Mouse (Mus musculus) liver, postnatal 0 days (tissue): ENCODE measurements at regions not wholly inside any gene's neighbourhood (a gene's known extent, or its start where the extent isn't known, plus 50 kb on each side); places are given as distances from the start of the nearest gene placed in this dataset.

ENCODE experiments used
- ATAC-seq: fragments of 200-750 bp; cut with Nextera tagmentation; 2 replicates; pipeline ENCODE4 v1.8.0; 2017; ENCODE audit warnings: mild to moderate bottlenecking, moderate library complexity
- DNase-seq: peaks from one replicate; pipeline ENCODE4 v3.0.0-alpha.2; 2016
- H3K27ac ChIP-seq: fragments of 300-500 bp; sonication (generic); 2 replicates; pipeline ENCODE4 v1.5.1; 2014; ENCODE audit warnings: antibody characterized with exemption, moderate library complexity, mild to moderate bottlenecking, low read depth
- H3K27me3 ChIP-seq: fragments of 300-500 bp; sonication (generic); 2 replicates; pipeline ENCODE4 v1.6.1; 2014; ENCODE audit warnings: low read length, control low read depth, mixed read lengths; ENCODE audit not compliant: insufficient read depth
- H3K36me3 ChIP-seq: fragments of 300-500 bp; sonication (generic); replicated peaks from 2 replicates; pipeline ENCODE4 v1.6.1; 2014; ENCODE audit warnings: mild to moderate bottlenecking, control low read depth, low read length, moderate library complexity, mixed read lengths; ENCODE audit not compliant: insufficient read depth
- H3K4me1 ChIP-seq: fragments of 300-500 bp; sonication (generic); 2 replicates; pipeline ENCODE4 v1.6.1; 2014; ENCODE audit warnings: antibody characterized with exemption, mild to moderate bottlenecking, control low read depth; ENCODE audit not compliant: insufficient read depth
- H3K4me2 ChIP-seq: fragments of 300-500 bp; sonication (generic); 2 replicates; pipeline ENCODE4 v1.6.1; 2014; ENCODE audit warnings: low read depth, mild to moderate bottlenecking, low read length, moderate library complexity, mixed read lengths
- H3K4me3 ChIP-seq: fragments of 300-500 bp; sonication (generic); 2 replicates; pipeline ENCODE4 v1.5.1; 2014; ENCODE audit warnings: low read depth, low read length
- H3K9ac ChIP-seq: fragments of 300-500 bp; sonication (generic); replicated peaks from 2 replicates; pipeline ENCODE4 v1.6.1; 2014; ENCODE audit warnings: mild to moderate bottlenecking, moderate library complexity
- H3K9me3 ChIP-seq: fragments of 300-500 bp; sonication (generic); 2 replicates; pipeline ENCODE4 v1.6.1; 2016; ENCODE audit warnings: mild to moderate bottlenecking, control low read depth, low read length, mixed read lengths
- CTCF ChIP-seq: sonication (generic); IDR thresholded peaks from 2 replicates; pipeline ENCODE4 v1.5.1; 2016; ENCODE audit warnings: antibody characterized with exemption, low read depth
- EP300 ChIP-seq: IDR thresholded peaks from 2 replicates; pipeline ENCODE4 v1.6.1; 2016; ENCODE audit warnings: antibody characterized with exemption, low read depth, mild to moderate bottlenecking
- WGBS: fragments of 180-500 bp; shearing (Covaris S2); extraction: QIAGEN DNeasy Blood & Tissue Kit; methylation state at CpG from one replicate; pipeline ENCODE4 v1.1.7; 2014; ENCODE audit not compliant: insufficient replicate concordance; 5-methylcytosine and 5-hydroxymethylcytosine counted together

- H3K4me2 ChIP-seq: no peak overlapping the region
- H3K4me1 ChIP-seq: no peaks in the 10 kb centered on the region
- H3K27me3 ChIP-seq: no peaks in the 10 kb centered on the region
- H3K4me3 ChIP-seq: no peak overlapping the region
- H3K27ac ChIP-seq: no peak overlapping the region
- no peaks in the 10 kb centered on the region for H3K9me3 ChIP-seq
- no peak for ATAC-seq
- no peaks in the 10 kb centered on the region for H3K36me3 ChIP-seq
- WGBS: 71% methylated on average over 5 of the region's 5 CpGs
- TF ChIP-seq EP300: no peak
- TF ChIP-seq CTCF: no peak
- DNase-seq: no peak
- no peak overlapping the region for H3K9ac ChIP-seq
Observed at GRCm38 (mm10) chr7:73286244-73286643, 89.1 kb upstream of the Rgma start.

DNA sequence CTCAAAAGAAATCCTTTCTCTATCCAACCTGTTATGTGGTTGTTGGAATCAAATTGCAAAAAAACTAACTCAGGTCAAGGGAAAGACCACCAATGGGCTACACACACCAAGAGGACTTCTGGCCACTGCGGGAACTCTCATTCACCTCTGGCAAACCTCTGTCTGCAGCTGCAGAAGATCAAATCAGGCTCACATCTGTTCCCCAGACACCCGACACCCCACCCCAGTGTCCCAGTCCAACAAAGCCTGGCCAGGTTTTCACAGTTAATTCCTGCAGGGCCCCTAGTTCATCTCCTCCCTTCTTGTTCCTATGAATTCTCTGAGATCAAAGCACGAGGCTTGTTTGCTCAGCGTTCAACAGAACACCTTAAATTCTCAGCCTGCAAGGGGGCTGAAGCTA is 82.0 kb upstream of the Rgma start:
- Histone ChIP-seq H3K27me3 (no peaks in the 10 kb centered on the region), H3K9ac (no peak overlapping the region), H3K36me3 (no peaks in the 10 kb centered on the region), H3K27ac (no peak overlapping the region), H3K4me1 (no peaks in the 10 kb centered on the region), H3K4me2 (no peak overlapping the region), H3K9me3 (no peaks in the 10 kb centered on the region), H3K4me3 (no peak overlapping the region)
- DNase-seq (no peak), ATAC-seq (no peak)
- WGBS: 43% methylated on average over 4 of the region's 4 CpGs
- no peak for TF ChIP-seq EP300
- TF ChIP-seq CTCF: no peak

DNA sequence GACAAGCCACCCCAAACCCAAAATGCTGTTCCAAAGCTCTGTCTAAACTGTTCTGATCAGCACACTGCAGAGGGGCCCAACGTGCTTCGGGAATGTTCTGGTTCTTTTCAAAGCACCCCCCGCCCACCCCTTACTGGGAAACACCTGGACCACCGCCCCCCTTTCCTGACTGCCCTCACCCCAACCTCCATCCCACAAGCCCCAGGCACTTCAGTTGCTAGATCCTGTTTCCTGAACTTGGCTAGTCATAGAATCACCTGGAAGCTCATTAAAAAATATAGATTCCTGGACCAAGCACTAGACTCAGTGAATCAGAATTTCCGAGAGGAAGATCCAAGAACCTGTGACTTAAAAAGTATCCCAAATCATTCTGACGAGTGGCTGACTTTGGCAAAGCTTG is 80.9 kb upstream of the Rgma start:
- WGBS: 67% methylated on average over 6 of the region's 6 CpGs
- Histone ChIP-seq H3K27me3 (no peaks in the 10 kb centered on the region), H3K4me1 (no peaks in the 10 kb centered on the region), H3K9me3 (no peaks in the 10 kb centered on the region), H3K9ac (no peak overlapping the region), H3K36me3 (no peaks in the 10 kb centered on the region), H3K4me2 (no peak overlapping the region), H3K27ac (no peak overlapping the region), H3K4me3 (no peak overlapping the region)
- DNase-seq: no peak
- ATAC-seq: no peak
- TF ChIP-seq CTCF (no peak), EP300 (no peak)

DNA sequence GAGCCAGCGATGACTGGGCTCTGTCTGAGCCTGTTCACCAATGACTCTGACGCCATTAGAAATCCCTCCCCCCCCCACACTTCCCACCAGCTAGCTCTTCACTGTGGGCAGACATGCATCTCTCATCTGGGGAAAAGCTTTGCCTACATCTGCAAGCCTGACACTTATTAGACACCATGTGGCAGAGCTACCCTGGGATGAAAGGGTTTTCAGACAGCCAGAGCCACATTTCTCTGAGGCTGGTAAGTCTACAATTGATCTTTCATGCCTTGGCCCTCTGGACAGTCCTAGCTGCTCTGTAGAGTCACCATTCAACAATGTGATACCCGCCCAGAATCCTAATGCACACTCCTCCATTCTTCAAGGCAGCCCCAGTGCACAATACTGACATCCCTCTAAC is 72.8 kb upstream of the Rgma start:
- no peak overlapping the region for H3K9ac ChIP-seq
- no peak overlapping the region for H3K4me3 ChIP-seq
- no peak for TF ChIP-seq CTCF
- no peak for TF ChIP-seq EP300
- H3K4me1 ChIP-seq: no peaks in the 10 kb centered on the region
- DNase-seq: no peak
- 56% methylated on average over 3 of the region's 3 CpGs for WGBS
- H3K4me2 ChIP-seq: no peak overlapping the region
- H3K9me3 ChIP-seq: no peaks in the 10 kb centered on the region
- 0 out of 2 replicates have a peak, but pooled peaks cover 4% of the 10 kb centered on the region for H3K27me3 ChIP-seq
- H3K27ac ChIP-seq: no peak overlapping the region
- ATAC-seq: no peak
- no peaks in the 10 kb centered on the region for H3K36me3 ChIP-seq

GRCm38 (mm10) chr7:73303818-73304217 is 71.5 kb upstream of the Rgma start:
- TF ChIP-seq EP300 (no peak), CTCF (no peak)
- H3K27me3 ChIP-seq: 0 out of 2 replicates have a peak, but pooled peaks cover 4% of the 10 kb centered on the region
- ATAC-seq: no peak
- H3K4me1 ChIP-seq: no peaks in the 10 kb centered on the region
- H3K4me3 ChIP-seq: no peak overlapping the region
- 68% methylated on average over 9 of the region's 9 CpGs for WGBS
- H3K27ac ChIP-seq: no peak overlapping the region
- H3K4me2 ChIP-seq: no peak overlapping the region
- no peak overlapping the region for H3K9ac ChIP-seq
- H3K36me3 ChIP-seq: no peaks in the 10 kb centered on the region
- DNase-seq: no peak
- H3K9me3 ChIP-seq: no peaks in the 10 kb centered on the region

- Histone ChIP-seq H3K27me3 (0 out of 2 replicates have a peak, but pooled peaks cover 4% of the 10 kb centered on the region), H3K4me2 (no peak overlapping the region), H3K9ac (no peak overlapping the region), H3K27ac (no peak overlapping the region), H3K4me3 (no peak overlapping the region), H3K36me3 (no peaks in the 10 kb centered on the region), H3K9me3 (no peaks in the 10 kb centered on the region), H3K4me1 (no peaks in the 10 kb centered on the region)
- DNase-seq: no peak
- WGBS: 26% methylated on average over 9 of the region's 9 CpGs
- TF ChIP-seq EP300 (no peak), CTCF (no peak)
- no peak for ATAC-seq
Observed at GRCm38 (mm10) chr7:73304799-73305198, 70.5 kb upstream of the Rgma start.

DNA sequence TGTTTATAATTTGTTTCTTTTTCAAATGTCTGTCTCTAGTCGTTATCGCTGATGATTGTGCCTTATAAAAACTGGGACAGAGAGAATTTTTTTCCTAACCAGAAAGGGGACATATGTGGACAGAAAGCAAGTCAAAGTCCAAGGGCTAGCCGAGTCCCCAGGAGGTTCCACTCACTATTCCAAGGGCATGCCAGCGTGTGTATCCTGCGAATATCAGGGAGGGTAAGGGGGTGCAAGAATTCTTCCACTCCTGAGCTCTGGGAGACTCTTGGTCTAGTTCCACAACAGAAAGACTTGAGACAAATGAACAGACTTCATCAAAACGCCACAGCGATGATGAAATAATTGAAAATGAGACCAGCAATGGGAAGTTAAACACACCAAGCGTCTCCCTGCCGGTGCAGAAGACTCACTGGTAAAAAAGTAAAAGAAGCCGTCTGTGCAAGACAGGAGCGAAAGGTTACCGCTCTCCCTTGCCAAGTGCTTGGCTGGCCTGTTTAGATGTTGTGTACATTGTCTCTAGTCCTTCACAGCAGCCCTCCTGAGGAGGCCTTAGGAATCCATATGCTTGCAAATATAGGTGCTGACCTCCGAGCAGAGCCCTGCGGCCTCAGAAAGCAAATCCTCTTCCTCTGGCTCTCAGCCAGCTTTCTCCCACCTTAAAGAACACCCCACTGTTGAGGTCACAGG is 69.9 kb upstream of the Rgma start:
- ATAC-seq (no peak), DNase-seq (no peak)
- H3K4me3 ChIP-seq: no peak overlapping the region
- TF ChIP-seq CTCF (no peak), EP300 (no peak)
- no peaks in the 10 kb centered on the region for H3K4me1 ChIP-seq
- no peak overlapping the region for H3K9ac ChIP-seq
- no peaks in the 10 kb centered on the region for H3K9me3 ChIP-seq
- no peaks in the 10 kb centered on the region for H3K36me3 ChIP-seq
- H3K27ac ChIP-seq: no peak overlapping the region
- 0 out of 2 replicates have a peak, but pooled peaks cover 4% of the 10 kb centered on the region for H3K27me3 ChIP-seq
- 33% methylated on average over 14 of the region's 14 CpGs for WGBS
- H3K4me2 ChIP-seq: no peak overlapping the region
